Mouse (Mus musculus) midbrain, embryonic 12.5 days (tissue): ENCODE data around the gene Wdr27. TPM values are rescaled to one million over a fixed set of nuclear protein-coding genes. Genes with fewer than 3 reads are reported as not detected.
A peak's percentile ranks its signal among the peaks of the same experiment; 100 is the strongest.
"Not testable (repeated sequence)": the region's sequence is repeated elsewhere in the genome, so short reads cannot be mapped to it uniquely, and the experiment has no call there.

Experiments
- ATAC-seq: fragments of 200-750 bp; cut with Nextera tagmentation; 2 replicates; pipeline ENCODE4 v1.8.0; 2017; ENCODE audit warnings: low read depth, moderate TSS enrichment, moderate library complexity; ENCODE audit not compliant: low FRiP score
- H3K27ac ChIP-seq: fragments of 300-500 bp; sonication (generic); replicated peaks from 2 replicates; pipeline ENCODE4 v1.5.1; 2016; ENCODE audit warnings: mild to moderate bottlenecking
- H3K27me3 ChIP-seq: fragments of 300-500 bp; sonication (generic); 2 replicates; pipeline ENCODE4 v1.6.1; 2016; ENCODE audit warnings: mild to moderate bottlenecking
- H3K36me3 ChIP-seq: fragments of 300-500 bp; sonication (generic); 2 replicates; pipeline ENCODE4 v1.6.1; 2016
- H3K4me1 ChIP-seq: fragments of 300-500 bp; sonication (generic); 2 replicates; pipeline ENCODE4 v1.6.1; 2016
- H3K4me2 ChIP-seq: fragments of 300-500 bp; sonication (generic); replicated peaks from 2 replicates; pipeline ENCODE4 v1.6.1; 2016; ENCODE audit warnings: mild to moderate bottlenecking, moderate library complexity
- H3K4me3 ChIP-seq: fragments of 300-500 bp; sonication (generic); 2 replicates; pipeline ENCODE4 v1.5.1; 2016; ENCODE audit warnings: mild to moderate bottlenecking
- H3K9ac ChIP-seq: fragments of 300-500 bp; sonication (generic); replicated peaks from 2 replicates; pipeline ENCODE4 v1.6.1; 2016; ENCODE audit warnings: mild to moderate bottlenecking, moderate library complexity
- H3K9me3 ChIP-seq: fragments of 300-500 bp; sonication (generic); 2 replicates; pipeline ENCODE4 v1.6.1; 2016; ENCODE audit warnings: mild to moderate bottlenecking
- WGBS: fragments of 180-500 bp; shearing (Covaris S2); methylation state at CpG from one replicate; pipeline ENCODE4 v1.1.7; 2016; 5-methylcytosine and 5-hydroxymethylcytosine counted together
- polyA plus RNA-seq: library from polyadenylated mRNA; unstranded; fragments of >200 nt; fragmentation: Nextera tagmentation; extraction: Ambion mirVana; gene quantifications from 2 replicates; pipeline ENCODE4 v1.2.1, GENCODE M21; 2016

Wdr27 gene
- polyA plus RNA-seq, 1 experiment from 2014 or later: 4.7 TPM

GRCm38 (mm10) chr17:14958686-14959327 lies 15.8 kb upstream of the Wdr27 start:
- ATAC-seq: no peak
- peaks cover 6% of the 10 kb centered on the region for H3K36me3 ChIP-seq
- no peak overlapping the region for H3K9ac ChIP-seq
- H3K4me1 ChIP-seq: peaks cover 8% of the 10 kb centered on the region
- no peaks in the 10 kb centered on the region for H3K9me3 ChIP-seq
- H3K27ac ChIP-seq: no peak overlapping the region
- 92% methylated on average over 5 of the region's 5 CpGs for whole genome bisulfite sequencing
- no peak overlapping the region for H3K4me3 ChIP-seq
- H3K27me3 ChIP-seq: no peaks in the 10 kb centered on the region
- H3K4me2 ChIP-seq: no peak overlapping the region

DNA sequence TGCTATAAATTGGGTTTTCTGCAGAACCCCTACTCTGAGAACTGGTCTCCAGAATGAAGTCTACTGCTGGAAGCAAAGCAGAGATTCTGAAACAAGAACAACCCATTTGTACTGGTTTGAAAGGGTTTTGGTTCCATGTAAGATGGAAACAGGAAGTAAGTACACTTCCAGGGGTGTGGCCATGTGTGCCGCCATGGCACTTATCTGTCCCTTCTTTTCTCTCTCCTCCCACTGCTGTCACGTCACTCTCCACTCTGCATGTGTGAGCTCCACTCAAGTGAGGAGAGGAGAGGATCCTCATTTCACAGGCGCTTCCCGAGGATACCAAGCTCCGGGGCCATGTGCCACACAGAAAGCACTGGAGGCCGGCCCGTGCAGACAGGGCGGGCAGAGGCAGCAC lies 10.5 kb upstream of the Wdr27 start:
- Histone ChIP-seq H3K9ac (no peak overlapping the region), H3K9me3 (no peaks in the 10 kb centered on the region), H3K4me3 (no peak overlapping the region), H3K4me1 (no peaks in the 10 kb centered on the region), H3K27me3 (no peaks in the 10 kb centered on the region), H3K36me3 (peaks cover 42% of the 10 kb centered on the region), H3K27ac (no peak overlapping the region), H3K4me2 (no peak overlapping the region)
- ATAC-seq: no peak
- 89% methylated on average over 8 of the region's 8 CpGs for WGBS

DNA sequence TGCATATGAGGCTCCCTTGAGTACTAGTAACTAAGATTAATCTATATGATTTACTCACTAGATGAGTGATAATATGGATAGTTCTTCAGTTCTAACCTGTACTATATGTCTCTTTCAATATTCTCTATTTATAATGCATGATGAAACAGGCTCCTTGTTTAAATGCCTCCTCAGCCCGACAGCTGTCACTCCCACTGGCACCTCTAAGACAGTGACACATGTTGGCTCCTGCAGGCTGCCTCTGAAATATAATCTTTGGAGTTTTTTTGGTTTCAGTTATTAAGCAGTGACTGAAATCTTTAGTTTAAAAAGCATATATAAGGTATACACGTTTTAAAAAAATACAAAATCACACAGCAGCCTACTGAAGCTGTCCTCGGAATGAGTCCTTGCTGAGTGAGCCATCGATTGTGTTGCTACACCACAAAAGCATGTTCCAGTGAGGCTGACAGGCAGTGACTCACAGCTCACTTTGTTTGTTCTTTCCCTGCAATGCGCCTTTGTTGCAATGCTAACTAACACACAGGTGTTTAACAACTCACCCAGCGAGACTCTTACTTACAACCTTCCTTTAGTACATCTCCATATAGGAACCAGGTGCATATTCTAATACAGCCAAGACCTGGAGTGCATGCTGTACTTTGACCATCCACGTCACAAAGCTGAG lies 6.3 kb upstream of the Wdr27 start:
- Histone ChIP-seq H3K36me3 (peaks cover 48% of the 10 kb centered on the region), H3K9me3 (no peaks in the 10 kb centered on the region), H3K27me3 (no peaks in the 10 kb centered on the region), H3K27ac (no peak overlapping the region), H3K4me2 (no peak overlapping the region), H3K9ac (no peak overlapping the region), H3K4me1 (peaks cover 4% of the 10 kb centered on the region), H3K4me3 (no peak overlapping the region)
- 88% methylated on average over 7 of the region's 7 CpGs for WGBS
- no peak for ATAC-seq

DNA sequence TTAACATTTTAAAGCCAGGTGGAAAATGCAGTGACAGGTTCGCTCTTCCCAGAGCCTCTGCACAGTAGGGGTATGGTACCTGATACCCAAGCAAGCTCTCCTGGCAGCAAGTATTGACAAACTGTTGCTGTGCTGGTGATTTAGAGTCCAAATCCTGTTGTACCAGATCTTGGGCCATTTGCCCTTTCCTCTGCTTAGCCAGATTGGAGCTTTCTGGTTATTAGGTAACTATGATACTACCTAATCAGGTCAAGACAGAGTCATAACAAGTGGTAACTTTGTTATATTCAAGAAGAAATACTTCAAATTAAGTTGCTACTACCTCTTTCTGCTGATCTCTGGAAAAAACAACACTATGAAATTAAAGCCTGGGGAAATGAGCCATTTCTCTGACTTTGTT lies 1.6 kb upstream of the Wdr27 start:
- Histone ChIP-seq H3K9ac (no peak overlapping the region), H3K4me2 (0 out of 2 replicates have a peak overlapping the region, but pooled peaks have one; percentile 4), H3K4me1 (peaks cover 19% of the 10 kb centered on the region), H3K9me3 (no peaks in the 10 kb centered on the region), H3K27me3 (no peaks in the 10 kb centered on the region), H3K36me3 (peaks cover 12% of the 10 kb centered on the region), H3K4me3 (no peak overlapping the region), H3K27ac (no peak overlapping the region)
- WGBS: 88% methylated on average over 1 of the region's 1 CpGs
- ATAC-seq: no peak

DNA sequence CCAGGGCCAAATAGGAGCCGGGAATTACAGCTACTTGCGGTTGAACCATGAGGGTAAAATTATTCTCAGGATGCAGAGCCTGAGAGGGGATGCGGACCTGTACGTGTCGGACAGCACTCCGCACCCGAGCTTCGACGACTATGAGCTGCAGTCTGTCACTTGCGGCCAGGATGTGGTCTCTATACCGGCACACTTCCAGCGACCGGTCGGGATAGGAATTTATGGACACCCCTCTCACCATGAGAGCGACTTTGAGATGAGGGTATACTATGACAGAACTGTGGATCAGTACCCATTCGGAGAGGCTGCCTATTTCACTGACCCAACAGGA lies 736 bp upstream of the Wdr27 start:
- Histone ChIP-seq H3K9me3 (no peaks in the 10 kb centered on the region), H3K4me2 (peak overlapping the region; percentile 92), H3K36me3 (peaks cover 8% of the 10 kb centered on the region), H3K4me3 (peak overlapping the region; percentile 77), H3K9ac (peak overlapping the region; percentile 90), H3K27ac (no peak overlapping the region), H3K4me1 (peaks cover 19% of the 10 kb centered on the region), H3K27me3 (no peaks in the 10 kb centered on the region)
- no peak; the same call in 1 of the 2 replicates for ATAC-seq
- WGBS: 26% methylated on average over 16 of the region's 16 CpGs

DNA sequence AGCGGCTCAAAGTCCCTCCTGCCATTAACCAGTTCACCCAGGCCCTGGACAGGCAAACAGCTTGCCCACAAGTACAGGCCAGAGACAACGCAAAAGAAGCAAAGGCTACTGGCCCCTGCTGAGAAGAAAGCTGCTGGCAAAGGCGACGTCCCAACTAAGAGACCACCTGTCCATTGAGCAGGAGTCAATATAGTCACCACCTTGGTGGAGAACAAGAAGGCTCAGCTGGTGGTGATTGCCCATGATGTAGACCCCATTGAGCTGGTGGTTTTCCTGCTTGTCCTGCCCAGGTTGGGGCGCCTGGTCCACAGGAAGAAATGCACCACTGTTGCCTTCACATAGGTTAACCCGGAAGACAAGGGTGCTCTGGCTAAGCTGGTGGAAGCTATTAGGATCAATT lies 777 bp downstream of the Wdr27 start:
- Histone ChIP-seq H3K4me1 (peaks cover 19% of the 10 kb centered on the region), H3K4me3 (peak overlapping the region; percentile 77), H3K9ac (peak overlapping the region; percentile 90), H3K4me2 (peak overlapping the region; percentile 92)
- not testable (repeated sequence) for H3K27ac ChIP-seq, H3K9me3 ChIP-seq, H3K27me3 ChIP-seq, H3K36me3 ChIP-seq, ATAC-seq
- 60% methylated on average over 6 of the region's 6 CpGs for WGBS

- Histone ChIP-seq H3K4me1 (no peaks in the 10 kb centered on the region), H3K27ac (no peak overlapping the region), H3K4me2 (no peak overlapping the region), H3K9ac (no peak overlapping the region), H3K36me3 (no peaks in the 10 kb centered on the region), H3K4me3 (no peak overlapping the region), H3K9me3 (no peaks in the 10 kb centered on the region), H3K27me3 (0 out of 2 replicates have a peak, but pooled peaks cover 6% of the 10 kb centered on the region)
- ATAC-seq: no peak
- WGBS: 69% methylated on average over 5 of the region's 5 CpGs
These were observed 6.9 kb downstream of the Wdr27 start for GRCm38 (mm10) chr17:14935841-14936605.

- H3K4me3 ChIP-seq, H3K27ac ChIP-seq, H3K9ac ChIP-seq, H3K4me2 ChIP-seq, ATAC-seq, H3K27me3 ChIP-seq, H3K4me1 ChIP-seq, H3K36me3 ChIP-seq, H3K9me3 ChIP-seq: not testable (repeated sequence)
- WGBS: 84% methylated on average over 14 of the region's 14 CpGs
These were observed 7.7 kb downstream of the Wdr27 start for GRCm38 (mm10) chr17:14935280-14935679.

- Histone ChIP-seq H3K9ac (no peak overlapping the region), H3K27me3 (0 out of 2 replicates have a peak, but pooled peaks cover 6% of the 10 kb centered on the region), H3K9me3 (no peaks in the 10 kb centered on the region), H3K27ac (no peak overlapping the region), H3K4me3 (no peak overlapping the region), H3K36me3 (no peaks in the 10 kb centered on the region), H3K4me1 (no peaks in the 10 kb centered on the region), H3K4me2 (no peak overlapping the region)
- 86% methylated on average over 5 of the region's 5 CpGs for WGBS
- no peak for ATAC-seq
These were observed 11.5 kb downstream of the Wdr27 start for GRCm38 (mm10) chr17:14931469-14931868.

DNA sequence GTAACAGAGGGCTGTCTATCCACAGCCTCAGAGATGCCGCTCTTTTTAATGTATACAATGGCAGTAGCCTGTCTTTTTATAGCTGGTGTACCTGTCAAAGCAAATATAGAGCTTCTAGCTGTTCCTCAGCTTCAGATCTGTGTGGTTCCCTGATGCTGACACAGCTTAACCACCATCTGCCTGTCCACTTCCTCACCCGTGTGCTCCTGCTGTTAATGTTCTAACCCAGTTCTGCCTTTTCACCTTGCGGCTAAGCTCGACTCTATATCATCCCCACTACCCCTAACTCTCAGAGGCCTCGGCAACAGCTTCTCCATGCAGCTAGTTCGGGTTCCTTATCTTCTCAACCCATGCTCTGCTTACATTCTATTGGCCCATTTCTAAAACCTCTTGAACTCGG lies 12.3 kb downstream of the Wdr27 start:
- Histone ChIP-seq H3K9me3 (no peaks in the 10 kb centered on the region), H3K4me1 (no peaks in the 10 kb centered on the region), H3K27ac (no peak overlapping the region), H3K4me2 (no peak overlapping the region), H3K4me3 (no peak overlapping the region), H3K9ac (no peak overlapping the region), H3K36me3 (no peaks in the 10 kb centered on the region), H3K27me3 (0 out of 2 replicates have a peak, but pooled peaks cover 6% of the 10 kb centered on the region)
- 89% methylated on average over 7 of the region's 7 CpGs for WGBS
- ATAC-seq: no peak

- no peaks in the 10 kb centered on the region for H3K4me1 ChIP-seq
- H3K36me3 ChIP-seq: no peaks in the 10 kb centered on the region
- H3K4me3 ChIP-seq: no peak overlapping the region
- no peaks in the 10 kb centered on the region for H3K27me3 ChIP-seq
- H3K27ac ChIP-seq: no peak overlapping the region
- H3K9me3 ChIP-seq: no peaks in the 10 kb centered on the region
- no peak overlapping the region for H3K9ac ChIP-seq
- H3K4me2 ChIP-seq: no peak overlapping the region
- no peak for ATAC-seq
- WGBS: 70% methylated on average over 5 of the region's 5 CpGs
These were observed 14.3 kb downstream of the Wdr27 start for GRCm38 (mm10) chr17:14928631-14929030.

DNA sequence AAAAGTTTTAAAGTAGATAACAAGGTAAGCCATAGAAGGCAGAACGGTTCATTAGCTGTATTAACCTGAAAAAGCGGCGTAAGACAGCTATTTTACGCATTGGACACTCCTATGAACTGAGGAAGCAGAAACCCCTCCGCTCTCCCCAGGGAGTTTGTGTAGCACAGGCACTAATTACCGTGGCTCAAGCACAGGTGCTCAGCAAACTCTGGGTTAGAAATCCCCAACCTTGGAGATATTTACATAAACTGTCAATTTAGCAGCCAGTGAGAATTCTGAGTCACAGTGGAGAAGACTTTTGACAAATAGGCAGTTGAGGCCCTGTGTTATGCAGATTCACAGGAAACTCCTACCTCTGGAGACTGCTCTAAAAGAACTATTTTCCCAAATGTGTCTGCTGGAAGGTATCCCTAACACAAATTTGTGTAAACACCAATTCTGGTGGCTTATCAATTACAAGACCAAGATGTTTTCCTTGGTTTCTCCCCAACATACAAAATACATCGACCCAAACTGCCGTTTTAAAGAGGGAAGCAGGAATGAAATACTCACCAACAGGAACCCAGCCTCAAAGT lies 15.2 kb downstream of the Wdr27 start:
- ATAC-seq: no peak
- no peaks in the 10 kb centered on the region for H3K36me3 ChIP-seq
- no peak overlapping the region for H3K27ac ChIP-seq
- H3K4me1 ChIP-seq: no peaks in the 10 kb centered on the region
- H3K4me3 ChIP-seq: no peak overlapping the region
- no peak overlapping the region for H3K9ac ChIP-seq
- no peaks in the 10 kb centered on the region for H3K9me3 ChIP-seq
- H3K4me2 ChIP-seq: no peak overlapping the region
- H3K27me3 ChIP-seq: no peaks in the 10 kb centered on the region
- WGBS: 82% methylated on average over 8 of the region's 8 CpGs
